8 mouse cellular contexts compared by ENCODE assay signal in genomic region chr1:133311946-133312345, GRCm38 (mm10). TPM values are rescaled to one million over a fixed set of nuclear protein-coding genes. Genes with fewer than 3 reads are reported as not detected.
A peak's percentile ranks its signal among the peaks of the same experiment; 100 is the strongest.
DNase-seq lines count a peak whose midpoint lies in the region; ATAC-seq and TF ChIP-seq lines count a peak whose summit lies in the region.

No protein-coding gene starts in this region.

- H3K9me3 ChIP-seq in embryonic facial prominence, embryonic 12.5 days, result no peaks in the 10 kb centered on the region
- no peaks in the 10 kb centered on the region for H3K9me3 ChIP-seq in embryonic facial prominence, embryonic 10.5 days
- H3K9me3 ChIP-seq in MEL (replicated peaks; ENCODE audit: insufficient read depth, low read length), result no peaks in the 10 kb centered on the region
- no peaks in the 10 kb centered on the region for H3K9me3 ChIP-seq in hindbrain, embryonic 13.5 days

- no peaks in the 10 kb centered on the region; the same call in 1 of the 2 replicates for H3K27me3 ChIP-seq in embryonic facial prominence, embryonic 12.5 days
- H3K27me3 ChIP-seq in embryonic facial prominence, embryonic 10.5 days (replicated peaks; ENCODE audit: low read depth, poor library complexity, severe bottlenecking), result peaks cover 23% of the 10 kb centered on the region
- no peaks in the 10 kb centered on the region for H3K27me3 ChIP-seq in MEL (ENCODE audit: control insufficient read depth in 1 of 2, insufficient read depth in 2 of 2, low read length in 2 of 2)
- no peaks in the 10 kb centered on the region for H3K27me3 ChIP-seq in hindbrain, embryonic 13.5 days
- no peaks in the 10 kb centered on the region for H3K27me3 ChIP-seq in heart, adult 2 months (ENCODE audit: control insufficient read depth, insufficient read depth, low read length)

- H3K36me3 ChIP-seq in embryonic facial prominence, embryonic 12.5 days, result no peaks in the 10 kb centered on the region
- H3K36me3 ChIP-seq in embryonic facial prominence, embryonic 10.5 days (replicated peaks), result no peaks in the 10 kb centered on the region
- H3K36me3 ChIP-seq in MEL (ENCODE audit: control insufficient read depth in 1 of 2, insufficient read depth in 2 of 2, low read length in 2 of 2), result peaks cover 0 to 2% of the 10 kb centered on the region in 2 experiments; a peak in 2 of 4 replicates
- no peaks in the 10 kb centered on the region for H3K36me3 ChIP-seq in hindbrain, embryonic 13.5 days
- H3K36me3 ChIP-seq in heart, adult 2 months (ENCODE audit: control insufficient read depth, insufficient read depth, low read length), result no peaks in the 10 kb centered on the region

- DNase-seq in embryonic facial prominence, embryonic 10.5 days (ENCODE audit: low spot score), result no peak
- DNase-seq in MEL (ENCODE audit: low read depth, low spot score), result peak; percentile 86
- DNase-seq in left cerebral cortex, postnatal 4 days, result peak; percentile 91
- DNase-seq in spleen, adult 18-20 months, result no peak
- no peak for DNase-seq in cerebellum, postnatal 36 days
- DNase-seq in heart, adult 2 months, result no peak

- no peak overlapping the region for H3K4me3 ChIP-seq in embryonic facial prominence, embryonic 12.5 days
- H3K4me3 ChIP-seq in embryonic facial prominence, embryonic 10.5 days, result no peak overlapping the region
- H3K4me3 ChIP-seq in MEL (ENCODE audit: control insufficient read depth in 1 of 2, insufficient read depth in 1 of 2, low read depth in 2 of 2, low read length in 2 of 2), result no peak overlapping the region; a peak in 1 of 4 replicates
- H3K4me3 ChIP-seq in hindbrain, embryonic 13.5 days, result no peak overlapping the region
- no peak overlapping the region for H3K4me3 ChIP-seq in heart, adult 2 months

- peaks cover 9% of the 10 kb centered on the region; the same call in 1 of the 2 replicates for H3K4me1 ChIP-seq in embryonic facial prominence, embryonic 12.5 days
- peaks cover 21% of the 10 kb centered on the region for H3K4me1 ChIP-seq in embryonic facial prominence, embryonic 10.5 days
- peaks cover 3 to 18% of the 10 kb centered on the region in 2 experiments; a peak in 3 of 4 replicates for H3K4me1 ChIP-seq in MEL (ENCODE audit: control insufficient read depth in 1 of 2, insufficient read depth in 2 of 2, low read length in 2 of 2)
- peaks cover 20% of the 10 kb centered on the region for H3K4me1 ChIP-seq in hindbrain, embryonic 13.5 days (replicated peaks)
- H3K4me1 ChIP-seq in heart, adult 2 months (ENCODE audit: control insufficient read depth, insufficient read depth, low read length), result no peaks in the 10 kb centered on the region; the same call in 1 of the 2 replicates

- peak overlapping the region; percentile 5; the same call in 1 of the 2 replicates for H3K9ac ChIP-seq in embryonic facial prominence, embryonic 12.5 days
- H3K9ac ChIP-seq in MEL (ENCODE audit: control insufficient read depth, low read depth, low read length, poor library complexity, severe bottlenecking), result no peak overlapping the region; the same call in 1 of the 2 replicates
- peak overlapping the region; percentile 39; the same call in 1 of the 2 replicates for H3K9ac ChIP-seq in hindbrain, embryonic 13.5 days
- no peak overlapping the region for H3K9ac ChIP-seq in heart, adult 2 months (ENCODE audit: low read depth, low read length)

- peak overlapping the region; percentile 8; the same call in 1 of the 2 replicates for H3K4me2 ChIP-seq in embryonic facial prominence, embryonic 12.5 days (replicated peaks)
- peak overlapping the region; percentile 31; the same call in 1 of the 2 replicates for H3K4me2 ChIP-seq in hindbrain, embryonic 13.5 days

- no peak for ATAC-seq in embryonic facial prominence, embryonic 12.5 days (ENCODE audit: insufficient number of reproducible peaks, insufficient read depth, low FRiP score, low TSS enrichment)
- ATAC-seq in hindbrain, embryonic 13.5 days (ENCODE audit: low FRiP score), result peak; percentile 40

- peak; percentile 88 to 94 for TF ChIP-seq EP300 in MEL (IDR thresholded peaks at IDR 0.05; ENCODE audit: low read depth in 1 of 2, low read length in 2 of 2)
- TF ChIP-seq EP300 in heart, adult 2 months (IDR thresholded peaks at IDR 0.05; ENCODE audit: insufficient read depth, low read depth, low read length), result no peak

- intact Hi-C loops in left cerebral cortex, postnatal 4 days (cut with DNase I), result loop anchor here (10.0 kb wide), 1 partner anchor 303 kb away; the partner anchor contains the start of gene Snrpe
- intact Hi-C loops in heart, adult 2 months (cut with DNase I), result no loop called here

- TF ChIP-seq CTCF in MEL (IDR thresholded peaks at IDR 0.05 in 2 of 3, conservative IDR thresholded peaks at IDR 0.05 in 1 of 3; ENCODE audit: control insufficient read depth in 1 of 3, insufficient read depth in 1 of 3, low read depth in 2 of 3, low read length in 3 of 3, poor library complexity in 1 of 3, severe bottlenecking in 1 of 3), result no peak
- no peak for TF ChIP-seq CTCF in heart, adult 2 months (IDR thresholded peaks at IDR 0.05)

- TF ChIP-seq POLR2A in MEL (IDR thresholded peaks at IDR 0.05; ENCODE audit: control insufficient read depth in 1 of 2, insufficient read depth in 1 of 2, low read depth in 1 of 2, low read length in 2 of 2, poor library complexity in 1 of 2), result no peak
- no peak for TF ChIP-seq POLR2A in heart, adult 2 months (IDR thresholded peaks at IDR 0.05; ENCODE audit: insufficient read depth, low read depth, low read length)

- no peak for TF ChIP-seq RAD21 in MEL (IDR thresholded peaks at IDR 0.05; ENCODE audit: low read depth, low read length)

- no peak overlapping the region for H3K27ac ChIP-seq in embryonic facial prominence, embryonic 12.5 days
- H3K27ac ChIP-seq in embryonic facial prominence, embryonic 10.5 days (replicated peaks), result no peak overlapping the region
- H3K27ac ChIP-seq in MEL (ENCODE audit: control insufficient read depth, low read depth, low read length), result no peak overlapping the region
- H3K27ac ChIP-seq in hindbrain, embryonic 13.5 days, result peak overlapping the region; percentile 69
- no peak overlapping the region for H3K27ac ChIP-seq in heart, adult 2 months

- H3K79me2 ChIP-seq in MEL (ENCODE audit: control insufficient read depth, insufficient read depth, low read length, poor library complexity), result no peaks in the 10 kb centered on the region
- H3K79me2 ChIP-seq in heart, adult 2 months (replicated peaks; ENCODE audit: control insufficient read depth, insufficient read depth, low read length), result no peaks in the 10 kb centered on the region

- WGBS in embryonic facial prominence, embryonic 12.5 days, result 14% methylated on average over 10 of the region's 10 CpGs
- 22% methylated on average over 10 of the region's 10 CpGs for WGBS in embryonic facial prominence, embryonic 10.5 days
- WGBS in hindbrain, embryonic 13.5 days, result 16% methylated on average over 10 of the region's 10 CpGs
- WGBS in heart, adult 2 months, result 18% methylated on average over 10 of the region's 10 CpGs

TF ChIP-seq in MEL, 35 proteins besides CTCF, POLR2A, EP300 and RAD21 (continues in another document):
- TF ChIP-seq ZC3H11A (IDR thresholded peaks at IDR 0.05; ENCODE audit: low read depth, low read length) (no peak), ZNF384 (IDR thresholded peaks at IDR 0.05; ENCODE audit: low read depth, low read length) (no peak)

RNA-seq across cellular contexts. Expression of gene Golt1a, which starts 2.3 kb away (rescaled TPM):
- polyA plus RNA-seq in embryonic facial prominence, embryonic 12.5 days (2016; fragmentation: Nextera tagmentation; extraction: Ambion mirVana), result not detected in 2 replicates
- polyA plus RNA-seq in embryonic facial prominence, embryonic 10.5 days (2016; fragmentation: Nextera tagmentation; extraction: Ambion mirVana), result not detected in 2 replicates
- total RNA-seq in MEL (2012; rRNA removed), result not detected in 2 replicates
- not detected for polyA plus RNA-seq in MEL (2012; ENCODE audit: insufficient read depth in 1 of 2, insufficient read length in 2 of 2, low read depth in 1 of 2, low replicate concordance in 2 of 2, missing spikeins in 1 of 2)
- polyA plus RNA-seq in hindbrain, embryonic 13.5 days (2015; fragmentation: Nextera tagmentation; extraction: Ambion mirVana), result 0.10 TPM in 1 of 2 replicates, not detected in the other
- total RNA-seq in left cerebral cortex, postnatal 4 days (2021), result under 1 TPM in 1 of 2 experiments, not detected in 1; 0.78 TPM
- not detected for total RNA-seq in heart, adult 2 months (2021)
- polyA plus RNA-seq in heart, adult 2 months (2012; rRNA removed), result 0.43 TPM in 1 of 2 replicates, not detected in the other

RNA-seq across cellular contexts. Expression of gene Kiss1, which starts 9.7 kb away (rescaled TPM):
- not detected in 2 replicates for polyA plus RNA-seq in embryonic facial prominence, embryonic 12.5 days (2016; fragmentation: Nextera tagmentation; extraction: Ambion mirVana)
- polyA plus RNA-seq in embryonic facial prominence, embryonic 10.5 days (2016; fragmentation: Nextera tagmentation; extraction: Ambion mirVana), result not detected in 2 replicates
- not detected in 2 replicates for total RNA-seq in MEL (2012; rRNA removed)
- not detected for polyA plus RNA-seq in MEL (2012; ENCODE audit: insufficient read depth in 1 of 2, insufficient read length in 2 of 2, low read depth in 1 of 2, low replicate concordance in 2 of 2, missing spikeins in 1 of 2)
- polyA plus RNA-seq in hindbrain, embryonic 13.5 days (2015; fragmentation: Nextera tagmentation; extraction: Ambion mirVana), result 0.38 TPM in 1 of 2 replicates, not detected in the other
- not detected for total RNA-seq in left cerebral cortex, postnatal 4 days (2021)
- total RNA-seq in heart, adult 2 months (2021), result not detected
- not detected in 2 replicates for polyA plus RNA-seq in heart, adult 2 months (2012; rRNA removed)

RNA-seq across cellular contexts. Expression of gene Ren1, which starts 38.4 kb away (rescaled TPM):
- 0.19 TPM in 1 of 2 replicates, not detected in the other for polyA plus RNA-seq in embryonic facial prominence, embryonic 12.5 days (2016; fragmentation: Nextera tagmentation; extraction: Ambion mirVana)
- polyA plus RNA-seq in embryonic facial prominence, embryonic 10.5 days (2016; fragmentation: Nextera tagmentation; extraction: Ambion mirVana), result 0.13 TPM in 1 of 2 replicates, not detected in the other
- total RNA-seq in MEL (2012; rRNA removed), result 6.9 and 7.1 TPM in 2 replicates
- polyA plus RNA-seq in MEL (2012; ENCODE audit: insufficient read depth in 1 of 2, insufficient read length in 2 of 2, low read depth in 1 of 2, low replicate concordance in 2 of 2, missing spikeins in 1 of 2), result 10 to 100 TPM in 1 of 2 experiments, not detected in 1; 16.8 TPM
- polyA plus RNA-seq in hindbrain, embryonic 13.5 days (2015; fragmentation: Nextera tagmentation; extraction: Ambion mirVana), result 3.7 and 4.2 TPM in 2 replicates
- total RNA-seq in left cerebral cortex, postnatal 4 days (2021), result not detected
- under 1 TPM in 1 of 2 experiments, not detected in 1; 0.14 TPM for total RNA-seq in heart, adult 2 months (2021)
- 0.23 and 0.41 TPM in 2 replicates for polyA plus RNA-seq in heart, adult 2 months (2012; rRNA removed)

RNA-seq across cellular contexts. Expression of gene Etnk2, which starts 51.4 kb away (rescaled TPM):
- polyA plus RNA-seq in embryonic facial prominence, embryonic 12.5 days (2016; fragmentation: Nextera tagmentation; extraction: Ambion mirVana), result 3.0 and 3.4 TPM in 2 replicates
- polyA plus RNA-seq in embryonic facial prominence, embryonic 10.5 days (2016; fragmentation: Nextera tagmentation; extraction: Ambion mirVana), result 2.6 and 3.3 TPM in 2 replicates
- total RNA-seq in MEL (2012; rRNA removed), result 0.08 TPM in 1 of 2 replicates, not detected in the other
- under 1 TPM in 1 of 2 experiments, not detected in 1; 0.06 TPM for polyA plus RNA-seq in MEL (2012; ENCODE audit: insufficient read depth in 1 of 2, insufficient read length in 2 of 2, low read depth in 1 of 2, low replicate concordance in 2 of 2, missing spikeins in 1 of 2)
- 9.9 and 10.3 TPM in 2 replicates for polyA plus RNA-seq in hindbrain, embryonic 13.5 days (2015; fragmentation: Nextera tagmentation; extraction: Ambion mirVana)
- total RNA-seq in left cerebral cortex, postnatal 4 days (2021), result 10 to 100 TPM; 10.6 to 12.6 TPM
- total RNA-seq in heart, adult 2 months (2021), result under 1 TPM; 0.29 to 0.93 TPM
- polyA plus RNA-seq in heart, adult 2 months (2012; rRNA removed), result 0.70 and 0.84 TPM in 2 replicates

Comparison
In these comparisons a context has a peak if more than half of its experiments do, and no peak if none do; other contexts are left out.
1. H3K9ac ChIP-seq: peak in embryonic facial prominence, embryonic 12.5 days (single experiment) and hindbrain, embryonic 13.5 days (single experiment); none in MEL (single experiment) and heart, adult 2 months (single experiment).
2. DNase-seq: peak in MEL (single experiment) and left cerebral cortex, postnatal 4 days (single experiment); none in embryonic facial prominence, embryonic 10.5 days (single experiment), spleen, adult 18-20 months (0 of 2), cerebellum, postnatal 36 days (0 of 2) and heart, adult 2 months (0 of 2).